Mouse (Mus musculus) heart, adult 2 months (tissue): ENCODE results near the gene Snx11. TPM values are rescaled to one million over a fixed set of nuclear protein-coding genes. Genes with fewer than 3 reads are reported as not detected.

Source experiments
- DNase-seq, 2 experiments: peaks; one replicate each; pipeline ENCODE4 v3.0.0; 2021
- H3K27ac ChIP-seq: fragments of 200-600 bp; 2 replicates; pipeline ENCODE4 v1.8.1; 2022
- H3K27me3 ChIP-seq: fragments of 200-500 bp; 2 replicates; pipeline ENCODE4 v1.6.1; 2012; ENCODE audit warnings: mild to moderate bottlenecking, low read length, inconsistent platforms, mixed read lengths; ENCODE audit not compliant: control insufficient read depth, insufficient read depth
- H3K36me3 ChIP-seq: fragments of 200-500 bp; 2 replicates; pipeline ENCODE4 v1.6.1; 2012; ENCODE audit warnings: low read length, inconsistent platforms; ENCODE audit not compliant: control insufficient read depth, insufficient read depth
- H3K4me1 ChIP-seq: fragments of 200-500 bp; 2 replicates; pipeline ENCODE4 v1.6.1; 2011; ENCODE audit warnings: low read length; ENCODE audit not compliant: control insufficient read depth, insufficient read depth
- H3K4me3 ChIP-seq: fragments of 200-600 bp; 2 replicates; pipeline ENCODE4 v1.8.1; 2022
- H3K79me2 ChIP-seq: fragments of 200-500 bp; replicated peaks from 2 replicates; pipeline ENCODE4 v1.6.1; 2012; ENCODE audit warnings: mild to moderate bottlenecking, inconsistent platforms, low read length, moderate library complexity, mixed read lengths; ENCODE audit not compliant: control insufficient read depth, insufficient read depth
- H3K9ac ChIP-seq: fragments of 200-500 bp; 2 replicates; pipeline ENCODE4 v1.6.1; 2012; ENCODE audit warnings: low read depth, mild to moderate bottlenecking, control low read depth, inconsistent platforms, low read length, mixed read lengths
- CTCF ChIP-seq: fragments of 200-600 bp; IDR thresholded peaks from 2 replicates; pipeline ENCODE4 v1.8.1; 2022; ENCODE audit warnings: antibody characterized with exemption, mild to moderate bottlenecking, moderate library complexity
- EP300 ChIP-seq: fragments of 200-500 bp; IDR thresholded peaks from 2 replicates; pipeline ENCODE4 v1.6.1; 2011; ENCODE audit warnings: low read depth, low read length, control low read depth; ENCODE audit not compliant: insufficient read depth
- POLR2A ChIP-seq: fragments of 200-500 bp; IDR thresholded peaks from 2 replicates; pipeline ENCODE4 v1.6.1; 2011; ENCODE audit warnings: mild to moderate bottlenecking, low read depth, low read length, control low read depth; ENCODE audit not compliant: insufficient read depth
- WGBS: fragments of 180-500 bp; shearing (Covaris S2); methylation state at CpG from one replicate; pipeline ENCODE4 v1.1.7; 2018; 5-methylcytosine and 5-hydroxymethylcytosine counted together
- intact Hi-C: fragments of 180-260 bp; cut with DNase I; formaldehyde crosslinking; loops from one replicate; pipeline ENCODE4 v1.15.1; 2025
- long read RNA-seq: library from polyadenylated mRNA; stranded (forward); transcript quantifications from one replicate; pipeline ENCODE4 v2.0.0, GENCODE M21; 2021
- polyA plus RNA-seq: library from polyadenylated mRNA; depleted of rRNA; stranded (reverse); fragments of >200 nt; gene quantifications from 2 replicates; pipeline ENCODE4 v1.2.3, GENCODE M21; 2012; rRNA removed
- total RNA-seq, 2 experiments: library from RNA; stranded (reverse); gene quantifications; 2 replicates each; pipeline ENCODE4 v1.2.3; 2021

The Snx11 gene
- total RNA-seq, result 10 to 100 TPM; 11.6 to 12.5 TPM
- 11.1 and 16.2 TPM in 2 replicates for polyA plus RNA-seq
- long read RNA-seq, transcript Snx11-202 (8 exons, 2,197 nt), result major isoform, 6 of 12 reads
- long read RNA-seq, partial matches to known transcripts, result 1 of 12 reads
- long read RNA-seq, other reads (novel, unspliced or antisense), result 2 of 12 reads

DNA sequence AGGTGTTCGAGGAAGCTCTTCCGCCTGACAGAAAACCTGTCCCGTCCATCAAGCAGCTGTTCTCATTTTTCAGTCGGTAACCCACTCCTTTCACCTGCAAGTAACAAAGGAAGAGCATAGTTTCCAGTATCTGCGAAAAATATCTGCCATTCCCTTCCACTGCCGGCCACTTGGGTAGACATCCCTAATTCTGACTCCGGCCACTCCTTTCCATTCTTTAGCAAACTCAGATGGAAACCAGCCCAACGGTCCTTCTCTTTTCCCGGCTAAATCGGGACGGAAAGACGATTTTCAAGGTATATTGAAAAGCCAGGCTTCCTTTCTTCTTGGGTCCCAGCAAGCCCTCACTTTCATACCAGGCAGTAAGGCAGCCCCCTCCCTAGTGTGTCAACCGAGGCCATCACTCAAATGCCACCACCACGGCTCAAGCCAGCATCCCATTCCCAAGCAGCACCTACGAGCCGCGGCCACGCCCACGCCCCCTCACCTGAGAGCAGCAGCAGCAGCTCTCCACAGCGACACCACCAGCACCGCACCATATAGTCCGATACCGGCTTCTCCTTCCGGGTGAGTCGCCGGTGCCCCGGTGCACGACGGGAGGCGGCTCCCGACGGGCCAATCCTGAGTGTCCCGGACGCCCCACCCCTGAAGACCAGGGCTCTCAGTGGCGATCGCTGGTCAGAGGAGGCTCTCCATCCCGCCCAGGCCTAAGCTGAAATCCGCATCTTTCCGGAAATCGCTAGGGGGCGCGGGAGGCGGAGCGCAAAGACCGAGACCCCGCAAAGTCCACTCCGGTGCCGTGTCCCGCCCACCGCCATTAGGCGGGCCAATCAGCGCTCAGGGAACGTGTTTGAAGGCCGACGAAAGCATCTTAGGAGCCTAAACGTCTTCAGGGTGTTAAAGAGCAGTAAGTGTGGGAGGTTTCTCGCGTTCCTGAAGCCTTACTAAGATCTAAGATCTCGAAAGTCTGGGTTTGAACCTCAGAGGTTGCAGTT lies at the start of gene Snx11:
Gene Snx11, minus strand, starts transcription at position 592 of the 995 bp plus-strand sequence.
- TF ChIP-seq POLR2A (peak; percentile 85), EP300 (no peak), CTCF (peak; percentile 96)
- intact Hi-C loops, result loop anchor here (2.0 to 5.0 kb wide), 2 partner anchors 16 to 85 kb away; no protein-coding TSS in a partner anchor
- peak within 1 kb of the TSS; percentile 84 for H3K9ac ChIP-seq
- 1% methylated on average over 59 of the region's 59 CpGs for WGBS
- H3K27ac ChIP-seq, result peak within 1 kb of the TSS; percentile 78
- H3K4me1 ChIP-seq, result peaks cover 9% of the 10 kb centered on the region
- H3K4me3 ChIP-seq, result peak within 1 kb of the TSS; percentile 82
- peak; percentile 99 to 100 for DNase-seq
- H3K79me2 ChIP-seq, result no peaks in the 10 kb centered on the region
- H3K27me3 ChIP-seq, result no peaks in the 10 kb centered on the region
- H3K36me3 ChIP-seq, result 0 out of 2 replicates have a peak, but pooled peaks cover 2% of the 10 kb centered on the region

DNA sequence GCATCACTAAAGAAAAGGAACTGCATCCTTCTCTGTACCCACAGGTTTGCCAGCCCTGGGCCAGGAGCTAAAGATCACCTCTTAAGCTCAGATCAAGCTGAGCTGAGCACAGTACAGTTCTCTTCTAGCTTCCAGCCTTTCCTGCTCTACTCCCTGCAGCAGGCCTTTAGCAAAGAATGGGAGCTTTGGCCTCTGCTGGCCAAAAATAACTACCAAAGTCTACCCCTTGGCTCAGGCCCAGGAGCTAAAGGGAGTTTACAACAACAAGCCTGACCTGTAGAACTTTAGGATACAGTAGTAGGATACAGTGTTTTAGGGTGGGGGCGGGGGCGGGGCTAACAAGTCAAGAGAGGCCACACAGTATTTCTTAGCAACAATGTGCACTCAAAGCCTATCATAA lies 49.1 kb upstream of the Snx11 start:
- Histone ChIP-seq H3K36me3 (peaks cover 7% of the 10 kb centered on the region), H3K27ac (peak overlapping the region; percentile 99), H3K9ac (peak overlapping the region; percentile 55), H3K4me1 (peaks cover 23% of the 10 kb centered on the region), H3K79me2 (peaks cover 13% of the 10 kb centered on the region), H3K4me3 (peak overlapping the region; percentile 83), H3K27me3 (no peaks in the 10 kb centered on the region)
- peak; percentile 49 to 58 for DNase-seq
- WGBS, result 26% methylated on average over 2 of the region's 2 CpGs
- TF ChIP-seq EP300 (no peak), POLR2A (no peak), CTCF (no peak)
- intact Hi-C loops, result loop anchor here (5.0 kb wide), 1 partner anchor 141 kb away; no protein-coding TSS in a partner anchor

DNA sequence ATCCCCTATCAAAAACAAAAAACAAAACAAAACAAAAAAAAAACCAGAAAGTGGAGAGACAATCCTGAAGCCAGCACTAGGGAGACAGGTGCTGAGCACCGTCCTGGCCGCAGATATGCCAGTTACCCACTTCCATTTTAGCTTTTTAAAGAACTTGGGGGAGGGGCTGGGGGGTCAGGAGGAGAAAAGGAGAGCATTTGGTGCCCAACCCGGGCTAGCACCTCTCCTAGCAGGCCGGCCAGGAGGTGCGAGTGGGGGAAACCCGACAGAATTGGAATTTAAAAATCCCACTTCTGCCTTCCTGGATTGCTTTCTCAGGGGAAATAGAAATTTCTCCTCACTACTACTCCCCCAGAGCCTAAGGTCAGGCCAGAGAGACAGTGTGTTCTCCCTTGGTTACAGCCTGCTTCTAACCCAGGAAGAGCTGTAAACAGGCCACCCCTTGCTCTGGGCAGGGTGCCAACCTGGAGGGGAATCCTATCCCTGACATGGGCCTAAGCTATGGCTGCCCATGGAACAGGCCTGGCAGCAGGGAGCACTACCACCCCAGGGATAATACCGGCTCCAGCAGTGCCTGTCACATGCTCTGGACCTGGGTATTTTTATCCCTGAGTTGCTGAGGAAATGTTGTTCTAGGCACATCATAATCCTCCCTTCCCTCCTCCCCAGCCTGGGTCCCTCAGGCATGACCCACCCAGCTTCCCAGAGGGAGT lies 47.6 kb upstream of the Snx11 start:
- Histone ChIP-seq H3K9ac (peak overlapping the region; percentile 71), H3K79me2 (peaks cover 13% of the 10 kb centered on the region), H3K27ac (peak overlapping the region; percentile 99), H3K4me1 (peaks cover 23% of the 10 kb centered on the region), H3K4me3 (peak overlapping the region; percentile 83), H3K36me3 (peaks cover 7% of the 10 kb centered on the region), H3K27me3 (no peaks in the 10 kb centered on the region)
- DNase-seq, result peak; percentile 83 to 87
- intact Hi-C loops, result loop anchor here (5.0 kb wide), 1 partner anchor 142 kb away; no protein-coding TSS in a partner anchor
- WGBS, result 7% methylated on average over 7 of the region's 7 CpGs
- TF ChIP-seq EP300 (peak; percentile 64; the same call in 1 of the 2 replicates), CTCF (peak; percentile 18; the same call in 1 of the 2 replicates), POLR2A (peak; percentile 41; the same call in 1 of the 2 replicates)

GRCm38 (mm10) chr11:96823880-96824782 lies 46.8 kb upstream of the Snx11 start:
- TF ChIP-seq EP300, result peak; percentile 5; the same call in 1 of the 2 replicates
- TF ChIP-seq CTCF, result no peak
- TF ChIP-seq POLR2A, result peak; percentile 23; the same call in 1 of the 2 replicates
- under 1% methylated on average over 25 of the region's 26 CpGs for WGBS
- peaks cover 23% of the 10 kb centered on the region for H3K4me1 ChIP-seq
- H3K27ac ChIP-seq, result peak overlapping the region; percentile 99
- H3K9ac ChIP-seq, result peak overlapping the region; percentile 71
- H3K36me3 ChIP-seq, result peaks cover 7% of the 10 kb centered on the region
- peak overlapping the region; percentile 83 for H3K4me3 ChIP-seq
- intact Hi-C loops, result loop anchor here (2.0 kb wide), 1 partner anchor 35 kb away; the partner anchor contains the start of gene Cbx1
- H3K79me2 ChIP-seq, result peaks cover 13% of the 10 kb centered on the region
- H3K27me3 ChIP-seq, result no peaks in the 10 kb centered on the region
- peak; percentile 85 to 91 for DNase-seq
